Mouse (Mus musculus): ENCODE measurements at regions not wholly inside any gene's neighbourhood (a gene's known extent, or its start where the extent isn't known, plus 50 kb on each side); places are given as distances from the start of the nearest gene placed in this dataset.
"Not testable (repeated sequence)": the region's sequence is repeated elsewhere in the genome, so short reads cannot be mapped to it uniquely, and the experiment has no call there.

DNA sequence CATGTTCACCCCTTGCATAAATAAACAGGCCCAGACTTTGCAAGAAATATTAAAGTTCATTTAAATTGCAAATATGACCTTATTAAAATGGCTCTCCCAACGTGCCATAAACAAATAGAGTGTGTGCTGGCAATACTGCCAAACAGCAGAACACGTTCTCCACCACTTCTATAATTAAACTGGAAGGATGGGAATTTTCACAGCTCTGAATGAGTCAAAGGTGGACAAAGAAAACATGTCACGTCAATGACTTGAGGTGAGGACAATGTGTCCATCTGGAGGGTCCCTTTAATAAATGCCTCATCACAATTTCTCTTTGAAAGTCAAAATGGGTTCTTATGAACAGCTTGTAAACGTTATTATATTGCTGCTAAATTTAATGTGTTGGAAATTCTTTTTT, 114.8 kb downstream of the Galc start:
- no peak for DNase-seq (ENCODE audit: low spot score in 2 of 2)

DNA sequence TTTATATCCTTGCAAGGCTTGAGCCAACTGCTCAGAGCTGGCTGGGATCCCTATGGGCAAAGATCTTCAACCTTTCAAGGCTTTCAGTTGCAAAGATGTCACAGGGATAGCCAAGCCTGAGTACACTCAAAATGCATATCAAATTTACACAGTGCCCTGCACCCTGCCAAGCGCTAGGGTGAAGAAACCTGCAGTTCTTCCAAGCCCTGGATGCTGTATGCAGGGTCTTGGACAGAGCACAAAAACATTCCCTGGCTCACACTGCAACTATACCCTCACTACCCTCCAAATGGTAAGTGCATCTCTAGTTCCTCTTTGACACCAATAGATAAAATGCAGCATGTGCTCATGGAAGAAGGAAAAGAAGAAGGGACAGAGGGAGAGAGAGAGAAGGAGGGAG, 116.1 kb downstream of the Galc start:
- no peak for DNase-seq (ENCODE audit: low spot score in 2 of 2)

- not testable (repeated sequence) for DNase-seq (ENCODE audit: low spot score in 2 of 2)
Measured at GRCm38 (mm10) chr12:98139906-98140305, 119.4 kb downstream of the Galc start.

GRCm38 (mm10) chr12:98131276-98131675, 128.0 kb downstream of the Galc start:
- DNase-seq (ENCODE audit: low spot score in 2 of 2): no peak

DNA sequence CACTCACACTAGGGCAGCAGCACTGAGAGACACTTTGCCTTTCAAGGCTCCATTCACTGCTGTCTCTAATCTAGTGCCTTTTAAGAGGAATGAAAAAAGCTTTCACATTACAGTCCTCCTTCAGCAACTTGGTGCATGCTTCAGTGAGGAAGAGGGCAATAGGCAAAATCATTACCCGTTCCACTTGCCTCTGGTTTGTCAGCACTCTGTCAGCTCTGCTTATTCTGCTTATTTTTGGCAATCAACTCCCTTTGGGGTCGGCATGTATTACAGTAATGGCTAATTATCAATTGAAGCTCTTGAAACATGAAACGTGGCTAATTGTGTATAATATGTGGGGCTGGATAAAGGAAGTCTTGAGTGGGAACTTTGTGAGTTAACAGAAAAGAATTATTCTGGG, 135.7 kb downstream of the Galc start:
- DNase-seq (ENCODE audit: low spot score in 2 of 2): no peak

DNA sequence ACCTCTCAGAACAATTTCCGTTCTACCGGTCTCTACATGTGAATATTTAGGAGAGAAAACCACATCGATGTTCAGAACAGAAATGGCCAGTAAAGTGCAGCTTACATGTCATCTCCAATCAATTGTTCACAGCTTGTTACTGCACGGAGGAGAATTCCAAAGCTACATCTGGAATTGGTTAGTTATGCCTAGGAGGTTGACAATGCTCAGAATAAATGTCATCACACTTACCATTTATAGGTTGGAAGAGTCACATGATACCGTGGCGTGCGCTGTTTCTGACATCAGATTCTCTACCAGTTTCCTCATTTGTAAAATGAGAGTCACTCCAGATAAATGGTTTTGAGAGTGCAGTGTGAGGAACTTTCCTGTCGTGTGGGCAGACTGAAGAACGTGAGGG, 151.2 kb downstream of the Galc start:
- no peak for DNase-seq (ENCODE audit: low spot score in 2 of 2)

DNA sequence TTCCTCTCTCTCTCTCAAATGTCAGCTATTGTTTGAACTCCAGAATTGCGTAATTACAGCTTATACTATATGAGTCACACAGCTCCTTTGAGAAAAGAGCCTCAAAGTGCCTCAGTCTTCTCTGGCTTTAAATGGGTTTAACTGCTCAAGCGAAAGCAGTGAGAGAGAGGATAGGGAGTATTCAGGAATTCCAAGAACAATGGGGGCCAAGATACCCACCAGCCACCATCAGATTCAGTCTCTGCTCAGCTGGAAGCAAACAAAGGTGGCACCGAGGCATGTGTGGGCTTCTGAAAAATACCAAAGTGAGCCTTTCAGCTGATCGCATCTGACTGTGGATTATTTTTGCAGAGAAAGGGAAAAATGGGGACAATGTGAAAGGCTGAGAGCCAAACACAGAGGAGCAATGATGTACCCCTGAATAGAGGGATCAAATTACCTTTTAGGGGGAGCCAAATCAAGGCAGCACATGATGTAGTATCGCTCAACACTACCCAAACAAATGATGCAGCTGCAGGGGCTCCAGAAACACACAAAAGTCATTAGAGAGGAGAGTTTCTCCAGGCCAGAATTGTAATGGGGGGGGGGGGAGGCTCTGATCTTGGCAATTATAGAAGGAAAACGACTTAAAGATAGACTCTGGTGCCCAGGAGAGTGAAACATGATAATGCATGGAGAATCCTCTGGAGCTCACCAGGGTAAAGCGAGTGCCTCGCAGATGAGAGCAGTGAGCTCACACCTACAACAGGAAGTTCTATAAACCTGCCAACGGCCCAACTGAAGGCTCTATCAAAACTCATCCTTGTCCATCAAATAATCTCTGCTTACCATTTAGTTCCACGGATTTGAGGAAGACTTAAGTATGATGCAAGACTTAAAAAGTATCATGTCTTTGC, 152.2 kb downstream of the Galc start:
- no peak for DNase-seq (ENCODE audit: low spot score in 2 of 2)

DNA sequence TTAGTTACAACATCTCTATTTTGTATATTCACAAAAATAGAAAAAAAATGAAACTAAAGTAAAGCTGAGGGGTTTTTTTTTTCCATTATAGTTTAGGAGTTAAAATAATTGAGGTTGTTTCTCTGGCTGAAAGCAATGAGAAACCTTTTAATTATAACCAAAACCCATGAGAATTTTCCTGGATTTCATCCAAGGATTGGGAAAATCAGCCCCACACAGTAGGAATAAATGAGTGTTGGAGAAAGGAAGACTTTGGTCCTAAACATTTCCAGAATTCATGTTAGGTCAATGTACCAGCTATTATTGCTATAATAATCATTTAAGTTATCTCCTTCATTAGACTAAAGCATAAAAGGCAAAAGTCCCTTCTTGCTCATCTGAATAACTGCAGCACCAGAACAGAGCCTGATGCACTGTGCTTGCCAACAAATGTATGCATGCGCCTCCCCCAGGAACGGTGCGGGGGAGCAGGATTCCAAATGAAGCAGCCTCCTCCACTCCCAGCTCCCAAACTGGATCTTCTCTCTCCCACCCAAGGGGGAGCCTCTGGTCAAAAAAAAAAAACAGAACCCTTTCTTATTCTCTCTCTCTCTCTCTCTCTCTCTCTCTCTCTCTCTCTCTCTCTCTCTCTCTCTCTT, 153.0 kb downstream of the Galc start:
- DNase-seq (ENCODE audit: low spot score in 2 of 2): no peak

- no peak for DNase-seq (ENCODE audit: low spot score in 2 of 2)
Measured at GRCm38 (mm10) chr12:98105749-98106148, 153.5 kb downstream of the Galc start.

DNA sequence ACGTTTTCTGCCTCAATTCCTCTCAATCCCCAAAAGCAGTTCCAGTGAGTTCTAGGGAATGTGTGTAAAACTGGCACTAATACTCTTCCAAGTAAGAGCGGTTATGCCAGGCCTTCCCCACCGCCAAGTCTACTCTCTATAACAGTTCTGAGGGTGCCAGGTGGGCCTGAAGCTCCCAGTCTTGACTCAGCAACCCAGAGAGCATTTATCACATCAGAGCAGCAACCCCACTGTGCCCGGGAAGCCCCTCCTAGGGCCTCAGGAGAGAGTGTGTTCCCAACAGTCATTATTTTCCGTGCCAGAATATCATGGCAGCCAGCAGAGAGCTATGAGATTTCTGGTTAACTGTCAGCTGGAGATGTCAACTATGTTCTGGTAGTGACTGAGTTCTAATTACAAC, 169.1 kb downstream of the Galc start:
- DNase-seq (ENCODE audit: low spot score in 2 of 2): no peak

DNA sequence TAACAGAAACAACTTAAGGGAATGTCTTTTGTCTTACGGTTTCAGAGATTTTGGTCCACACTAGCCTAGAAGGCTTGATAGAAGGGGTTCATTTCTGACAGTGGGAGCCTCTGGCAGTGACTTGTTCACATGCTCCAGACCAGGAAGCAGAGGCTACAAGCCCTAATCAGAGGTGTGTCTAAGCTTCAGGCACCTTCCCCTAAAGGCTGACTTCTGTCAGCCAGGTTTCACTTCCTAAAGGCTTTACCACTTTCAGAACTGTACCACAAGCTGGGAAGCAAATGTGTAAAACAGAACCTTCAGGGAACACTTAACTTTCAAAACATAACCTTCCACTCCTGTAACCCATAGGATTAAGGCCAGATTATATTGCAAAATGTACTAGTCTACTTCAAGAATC, 180.9 kb downstream of the Galc start:
- DNase-seq (ENCODE audit: low spot score in 2 of 2): no peak

GRCm38 (mm10) chr12:98075580-98075979, 183.7 kb downstream of the Galc start:
- no peak for DNase-seq (ENCODE audit: low spot score in 2 of 2)

DNA sequence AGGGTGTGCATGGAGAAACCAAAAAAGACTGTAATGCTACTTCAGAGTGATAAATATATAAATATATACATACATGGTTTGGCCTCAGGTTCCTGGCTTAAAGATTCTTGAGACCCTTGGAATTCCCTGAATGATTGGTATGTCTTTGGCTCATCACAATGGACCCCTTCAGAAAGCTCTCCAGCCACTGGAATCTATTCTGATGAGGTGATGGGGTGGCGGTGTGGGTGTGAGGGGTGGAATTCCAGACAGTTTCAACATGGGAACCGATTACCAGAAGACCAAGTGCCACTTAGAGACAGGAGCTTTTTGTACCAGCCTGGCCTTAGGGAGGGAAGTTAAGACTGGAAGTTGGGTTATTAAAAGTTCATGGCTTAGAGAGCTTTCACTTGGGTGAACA, 190.1 kb downstream of the Galc start:
- DNase-seq (ENCODE audit: low spot score in 2 of 2): no peak

DNA sequence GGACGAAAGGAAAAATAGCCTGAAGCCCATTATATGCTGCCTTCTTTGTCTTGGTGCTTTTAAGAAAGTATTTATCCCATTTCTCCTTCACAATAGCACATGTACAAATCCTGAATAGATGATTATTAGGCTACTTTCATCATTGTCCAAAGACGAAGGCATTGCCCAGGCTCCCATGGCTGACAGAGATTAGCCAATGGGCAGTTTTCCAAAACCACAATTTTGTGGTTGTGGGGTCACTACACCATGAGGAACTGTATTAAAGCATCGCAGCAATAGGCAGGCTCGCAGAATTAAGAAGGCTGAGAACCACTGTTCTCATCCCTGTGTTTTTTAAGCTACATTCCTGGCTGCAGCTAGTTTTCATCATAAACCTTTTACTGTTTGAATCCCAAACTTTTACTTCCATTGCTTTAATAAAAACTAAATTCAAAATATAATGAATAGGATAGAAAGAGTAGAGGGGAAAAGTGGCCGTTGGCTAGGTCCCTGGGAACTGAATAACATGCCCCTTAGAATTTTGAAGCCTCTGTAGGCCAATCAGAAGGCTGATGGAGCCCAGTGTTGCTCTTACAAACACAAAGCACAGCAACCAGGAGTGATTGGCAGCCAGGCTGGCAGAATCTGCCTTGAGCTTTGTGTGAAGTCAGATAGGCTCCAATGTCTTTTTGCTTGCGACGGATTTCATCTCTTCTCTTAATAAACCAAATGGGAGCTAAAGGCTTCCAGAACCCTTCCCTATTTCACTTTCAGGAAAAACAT, 199.7 kb downstream of the Galc start:
- no peak for DNase-seq (ENCODE audit: low spot score in 2 of 2)

GRCm38 (mm10) chr12:98058977-98059376, 200.3 kb downstream of the Galc start:
- no peak for DNase-seq (ENCODE audit: low spot score in 2 of 2)

DNA sequence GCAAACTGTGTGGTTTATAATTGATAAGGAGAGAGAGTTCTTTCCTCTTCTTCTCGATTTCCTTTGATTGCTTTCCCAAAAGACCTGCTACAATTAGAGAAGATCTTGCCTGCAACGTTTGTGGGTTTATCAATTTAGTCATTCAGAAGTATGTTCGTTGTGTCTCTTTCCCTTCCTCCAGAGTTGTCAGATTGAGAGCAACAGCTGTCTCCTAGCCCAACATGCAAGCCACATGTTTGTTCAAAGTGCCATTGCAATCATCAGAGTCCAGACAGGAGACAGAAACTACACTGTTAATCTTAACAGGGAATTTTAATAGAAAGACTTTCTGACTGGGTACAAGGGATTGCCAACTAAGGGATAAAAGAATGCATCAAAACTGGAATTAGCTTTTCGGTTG, 208.3 kb downstream of the Galc start:
- DNase-seq (ENCODE audit: low spot score in 2 of 2): no peak

GRCm38 (mm10) chr12:98050500-98050899, 208.8 kb downstream of the Galc start:
- no peak for DNase-seq (ENCODE audit: low spot score in 2 of 2)

DNA sequence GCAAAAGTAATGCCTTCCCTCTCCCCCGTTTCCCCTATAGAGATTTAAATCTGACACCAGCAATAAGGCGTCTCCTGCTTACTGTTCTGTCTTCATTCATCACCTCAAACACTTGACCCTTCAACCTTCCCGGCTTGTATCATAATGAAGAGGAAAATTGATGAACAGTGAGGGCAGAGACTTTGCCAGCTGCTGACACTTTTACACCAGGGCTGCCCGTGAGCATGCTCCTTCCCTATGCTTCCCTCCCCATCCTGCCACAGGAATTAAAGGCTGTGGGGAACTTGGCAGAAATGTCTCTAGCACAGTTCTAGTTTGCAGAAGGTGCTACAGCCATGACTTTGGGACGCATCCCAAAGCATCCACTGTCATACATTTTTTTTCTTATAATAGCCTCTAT, 209.2 kb downstream of the Galc start:
- DNase-seq (ENCODE audit: low spot score in 2 of 2): no peak

- no peak for DNase-seq (ENCODE audit: low spot score in 2 of 2)
Measured at GRCm38 (mm10) chr12:98047765-98048164, 211.5 kb downstream of the Galc start.

- DNase-seq (ENCODE audit: low spot score in 2 of 2): no peak
Measured at GRCm38 (mm10) chr12:98046459-98047440, 212.5 kb downstream of the Galc start.

GRCm38 (mm10) chr12:98045784-98046458, 213.3 kb downstream of the Galc start:
- DNase-seq (ENCODE audit: low spot score in 2 of 2): no peak
